ENCODE assay signal across 27 mouse cellular contexts in the genomic region with DNA sequence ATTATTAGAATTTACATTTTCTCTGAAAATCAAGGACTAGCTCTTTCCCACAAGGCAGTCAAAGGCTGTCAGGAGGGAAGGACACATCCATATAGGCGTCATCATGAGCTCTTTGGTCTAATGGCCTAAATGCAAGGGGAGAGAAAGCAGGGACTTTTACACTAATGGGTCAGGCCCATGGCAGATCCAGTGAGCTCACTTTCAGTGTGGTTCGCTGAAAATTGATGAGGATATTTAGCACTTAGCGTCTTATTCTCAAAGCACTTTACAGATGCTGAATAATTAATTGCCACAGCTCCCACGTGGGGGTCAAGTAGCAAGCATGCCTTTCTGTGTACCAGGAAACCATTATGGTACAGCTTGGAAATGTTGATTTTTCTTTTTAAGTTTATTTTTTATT. TPM values are rescaled to one million over a fixed set of nuclear protein-coding genes. Genes with fewer than 3 reads are reported as not detected.
DNase-seq lines count a peak whose midpoint lies in the region; ATAC-seq lines count a peak whose summit lies in the region.
"Had no signal": no experiment of that assay in that cellular context is flagged by ENCODE, and none has a peak within 500 bp of the region (broad histone marks: within the 10 kb centered on the region; RNA-seq: fewer than 3 reads in every experiment).

No protein-coding gene starts in this region.

- H3K4me3 ChIP-seq in hindbrain, embryonic 13.5 days, result no peak overlapping the region
- H3K4me3 ChIP-seq in hindbrain, embryonic 10.5 days, result no peak overlapping the region
- no peak overlapping the region for H3K4me3 ChIP-seq in neural tube, embryonic 14.5 days (ENCODE audit: low read depth, low read length)
- no peak overlapping the region for H3K4me3 ChIP-seq in forebrain, embryonic 10.5 days
- H3K4me3 ChIP-seq: embryonic facial prominence, embryonic 13.5 days; forebrain, embryonic 12.5 days; forebrain, embryonic 15.5 days; hindbrain, embryonic 15.5 days had no signal

- DNase-seq in heart, adult 11 months, result peak; percentile 39
- DNase-seq in heart, postnatal 10 days, result no peak
- DNase-seq in hindbrain, embryonic 10.5 days (ENCODE audit: low spot score), result no peak
- DNase-seq in retina, embryonic 14.5 days (ENCODE audit: low spot score), result peak; percentile 38
- no peak for DNase-seq in ovary, postnatal 36 days (ENCODE audit: low spot score)
- DNase-seq in forebrain, embryonic 10.5 days (ENCODE audit: extremely low spot score, low spot score), result no peak
- DNase-seq: adrenal gland, adult 2 months; adrenal gland, postnatal 14 days; cerebellum, adult 11 months; cerebellum, adult 2 months; cerebellum, adult 9-11 months; cerebellum, postnatal 25 days; gastrocnemius, postnatal 10 days; gastrocnemius, postnatal 36 days; heart, postnatal 36 days had no signal

- intact Hi-C loops in heart, postnatal 10 days (cut with DNase I), result no loop called here

- no peaks in the 10 kb centered on the region for H3K9me3 ChIP-seq in hindbrain, embryonic 13.5 days
- peaks cover 4% of the 10 kb centered on the region; the same call in 1 of the 2 replicates for H3K9me3 ChIP-seq in hindbrain, embryonic 10.5 days
- H3K9me3 ChIP-seq in neural tube, embryonic 14.5 days (ENCODE audit: control insufficient read depth, low read length), result no peaks in the 10 kb centered on the region
- no peaks in the 10 kb centered on the region for H3K9me3 ChIP-seq in forebrain, embryonic 10.5 days
- H3K9me3 ChIP-seq: embryonic facial prominence, embryonic 13.5 days; forebrain, embryonic 12.5 days; forebrain, embryonic 15.5 days; hindbrain, embryonic 15.5 days had no signal

- no peak overlapping the region for H3K27ac ChIP-seq in hindbrain, embryonic 13.5 days
- no peak overlapping the region for H3K27ac ChIP-seq in hindbrain, embryonic 10.5 days
- H3K27ac ChIP-seq in neural tube, embryonic 14.5 days (ENCODE audit: low read depth, low read length), result no peak overlapping the region
- H3K27ac ChIP-seq in forebrain, embryonic 10.5 days, result no peak overlapping the region
- H3K27ac ChIP-seq: embryonic facial prominence, embryonic 13.5 days; forebrain, embryonic 12.5 days; forebrain, embryonic 15.5 days; hindbrain, embryonic 15.5 days had no signal

- H3K36me3 ChIP-seq in hindbrain, embryonic 13.5 days, result no peaks in the 10 kb centered on the region
- no peaks in the 10 kb centered on the region for H3K36me3 ChIP-seq in hindbrain, embryonic 10.5 days
- H3K36me3 ChIP-seq in neural tube, embryonic 14.5 days (ENCODE audit: control insufficient read depth, insufficient read depth, low read length), result no peaks in the 10 kb centered on the region
- H3K36me3 ChIP-seq in forebrain, embryonic 10.5 days (replicated peaks), result no peaks in the 10 kb centered on the region
- H3K36me3 ChIP-seq: embryonic facial prominence, embryonic 13.5 days; forebrain, embryonic 12.5 days; forebrain, embryonic 15.5 days; hindbrain, embryonic 15.5 days had no signal

- peak; percentile 52; the same call in 1 of the 2 replicates for ATAC-seq in hindbrain, embryonic 13.5 days (ENCODE audit: low FRiP score)
- ATAC-seq in neural tube, embryonic 14.5 days (ENCODE audit: low read depth), result peak; percentile 88; the same call in 1 of the 2 replicates
- ATAC-seq: CD4-positive, CD25-positive, alpha-beta regulatory T cell, adult 4 months; forebrain, embryonic 15.5 days; intestine, embryonic 16.5 days had no signal

- 41% methylated on average over 4 of the region's 4 CpGs for WGBS in hindbrain, embryonic 13.5 days
- WGBS in hindbrain, embryonic 10.5 days, result 67% methylated on average over 4 of the region's 4 CpGs
- WGBS in neural tube, embryonic 14.5 days, result 33% methylated on average over 4 of the region's 4 CpGs
- WGBS in forebrain, embryonic 10.5 days, result 83% methylated on average over 4 of the region's 4 CpGs

- H3K27me3 ChIP-seq in hindbrain, embryonic 13.5 days, result no peaks in the 10 kb centered on the region
- H3K27me3 ChIP-seq in hindbrain, embryonic 10.5 days (ENCODE audit: insufficient read depth, poor library complexity, severe bottlenecking), result no peaks in the 10 kb centered on the region
- no peaks in the 10 kb centered on the region for H3K27me3 ChIP-seq in neural tube, embryonic 14.5 days (ENCODE audit: control insufficient read depth, insufficient read depth, low read length)
- no peaks in the 10 kb centered on the region for H3K27me3 ChIP-seq in forebrain, embryonic 10.5 days (ENCODE audit: poor library complexity, severe bottlenecking)
- H3K27me3 ChIP-seq: embryonic facial prominence, embryonic 13.5 days; forebrain, embryonic 12.5 days; forebrain, embryonic 15.5 days; hindbrain, embryonic 15.5 days had no signal

- H3K9ac ChIP-seq in hindbrain, embryonic 13.5 days, result no peak overlapping the region
- H3K9ac ChIP-seq in neural tube, embryonic 14.5 days (replicated peaks; ENCODE audit: low read depth, low read length), result no peak overlapping the region
- H3K9ac ChIP-seq: embryonic facial prominence, embryonic 13.5 days; forebrain, embryonic 12.5 days; forebrain, embryonic 15.5 days; hindbrain, embryonic 15.5 days had no signal

- H3K4me2 ChIP-seq in hindbrain, embryonic 13.5 days, result no peak overlapping the region
- no peak overlapping the region for H3K4me2 ChIP-seq in neural tube, embryonic 14.5 days (ENCODE audit: low read depth, low read length)
- H3K4me2 ChIP-seq: embryonic facial prominence, embryonic 13.5 days; forebrain, embryonic 12.5 days; forebrain, embryonic 15.5 days; heart, embryonic 11.5 days; hindbrain, embryonic 15.5 days had no signal

- 0 out of 2 replicates have a peak, but pooled peaks cover 3% of the 10 kb centered on the region for H3K4me1 ChIP-seq in hindbrain, embryonic 13.5 days (replicated peaks)
- no peaks in the 10 kb centered on the region for H3K4me1 ChIP-seq in hindbrain, embryonic 10.5 days (replicated peaks)
- no peaks in the 10 kb centered on the region for H3K4me1 ChIP-seq in neural tube, embryonic 14.5 days (ENCODE audit: control insufficient read depth, insufficient read depth, low read length)
- H3K4me1 ChIP-seq in forebrain, embryonic 10.5 days, result no peaks in the 10 kb centered on the region
- H3K4me1 ChIP-seq: embryonic facial prominence, embryonic 13.5 days; forebrain, embryonic 12.5 days; forebrain, embryonic 15.5 days; hindbrain, embryonic 15.5 days had no signal

RNA-seq across cellular contexts. Expression of gene Slc4a4, which starts 16.5 kb away (rescaled TPM):
- 10 to 100 TPM; 34.1 to 44.1 TPM for total RNA-seq in heart, postnatal 10 days (2021)
- polyA plus RNA-seq in hindbrain, embryonic 13.5 days (2015; fragmentation: Nextera tagmentation; extraction: Ambion mirVana), result 3.1 and 3.3 TPM in 2 replicates
- polyA plus RNA-seq in hindbrain, embryonic 10.5 days (2016; fragmentation: Nextera tagmentation; extraction: Ambion mirVana), result 2.0 and 2.5 TPM in 2 replicates
- polyA plus RNA-seq in neural tube, embryonic 14.5 days (2014; fragmentation: Nextera tagmentation; extraction: Ambion mirVana), result 10.9 and 15.8 TPM in 2 replicates
- polyA plus RNA-seq in forebrain, embryonic 10.5 days (2016; fragmentation: Nextera tagmentation; extraction: Ambion mirVana), result 1.3 and 1.7 TPM in 2 replicates
- total RNA-seq: common myeloid progenitor, adult 5-6 weeks; granulocyte monocyte progenitor cell, adult 5-6 weeks; MEL had no signal
- polyA plus RNA-seq: CD4-positive, CD25-positive, alpha-beta regulatory T cell, adult 4 months had no signal

Comparison
In these comparisons a context has a peak if more than half of its experiments do, and no peak if none do; other contexts are left out.
1. DNase-seq: peak in heart, adult 11 months (single experiment) and retina, embryonic 14.5 days (single experiment); none in heart, postnatal 10 days (0 of 2), hindbrain, embryonic 10.5 days (single experiment), ovary, postnatal 36 days (single experiment) and forebrain, embryonic 10.5 days (single experiment).